Mouse (Mus musculus) ovary, postnatal 10 days (tissue): ENCODE data around the gene Zic2.
"Not testable (repeated sequence)": the region's sequence is repeated elsewhere in the genome, so short reads cannot be mapped to it uniquely, and the experiment has no call there.

Experiments
- DNase-seq: peaks from one replicate; pipeline ENCODE4 v3.0.0; 2022; ENCODE audit warnings: low spot score

The Zic2 gene

GRCm38 (mm10) chr14:122461966-122462365 is 13.3 kb upstream of the Zic2 start:
- no peak for DNase-seq

- no peak for DNase-seq
These were observed 12.6 kb upstream of the Zic2 start for GRCm38 (mm10) chr14:122462689-122463079.

GRCm38 (mm10) chr14:122463080-122463691 is 12.0 kb upstream of the Zic2 start:
- DNase-seq: no peak

DNA sequence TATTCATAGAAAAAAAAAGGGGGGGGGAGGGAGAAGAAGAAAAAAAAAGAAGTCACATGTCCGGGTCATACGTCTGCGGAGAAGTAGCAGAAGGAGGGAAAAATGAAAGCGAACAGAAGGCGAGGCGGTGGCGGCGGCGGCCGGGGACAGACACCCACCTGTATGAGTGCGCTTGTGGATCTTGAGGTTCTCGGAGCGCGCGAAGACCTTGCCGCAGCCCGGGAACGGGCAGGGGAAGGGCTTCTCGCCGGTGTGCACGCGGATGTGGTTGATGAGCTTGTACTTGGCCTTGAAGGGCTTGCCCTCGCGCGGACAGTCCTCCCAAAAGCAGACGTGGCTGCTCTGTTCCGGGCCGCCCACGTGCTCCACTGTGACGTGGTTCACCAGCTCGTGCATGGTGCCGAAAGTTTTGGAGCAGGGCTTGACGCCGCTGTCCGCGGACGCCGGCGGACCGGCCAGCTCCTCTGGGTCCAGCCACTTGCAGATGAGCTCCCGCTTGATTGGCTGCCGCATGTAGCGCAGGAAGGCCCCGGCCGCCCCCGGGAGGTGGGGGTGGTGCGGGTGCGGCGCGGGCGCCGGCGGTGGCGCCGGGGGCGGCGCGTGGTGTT is 11.4 kb upstream of the Zic2 start:
- DNase-seq: not testable (repeated sequence)

GRCm38 (mm10) chr14:122464351-122464762 is 10.9 kb upstream of the Zic2 start:
- DNase-seq: no peak

GRCm38 (mm10) chr14:122464763-122465741 is 10.2 kb upstream of the Zic2 start, which contains the start of gene Zic5:
Gene Zic5 (minus strand): TSS chr14:122465677.
- no peak for DNase-seq

DNA sequence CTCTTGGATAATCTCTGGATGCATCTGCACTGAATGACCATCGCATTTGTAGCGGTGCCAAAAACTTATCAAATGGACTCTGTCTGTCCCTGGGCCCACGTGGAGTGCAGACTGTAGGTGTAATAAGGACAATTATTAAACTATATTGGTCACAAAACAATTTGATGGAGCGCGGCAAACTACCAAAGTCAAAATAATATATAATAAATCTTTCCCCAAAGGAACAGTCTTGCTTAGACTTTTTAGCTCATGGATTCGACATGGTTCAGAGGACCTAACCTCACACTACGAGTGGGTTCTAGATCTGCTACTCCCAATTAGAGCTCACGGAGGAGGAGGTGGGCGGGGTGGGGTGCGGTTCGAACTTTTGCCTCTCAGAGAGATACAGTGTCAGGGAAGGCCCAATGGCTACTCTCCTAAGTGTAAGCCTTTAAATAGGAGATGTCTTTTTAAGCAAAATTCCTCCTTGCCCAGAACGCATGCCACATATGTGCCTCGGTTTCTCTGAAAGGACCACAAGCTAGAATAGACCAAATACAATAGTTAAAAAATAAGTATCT is 9.2 kb upstream of the Zic2 start:
- DNase-seq: no peak

GRCm38 (mm10) chr14:122466756-122467362 is 8.4 kb upstream of the Zic2 start:
- DNase-seq: no peak

DNA sequence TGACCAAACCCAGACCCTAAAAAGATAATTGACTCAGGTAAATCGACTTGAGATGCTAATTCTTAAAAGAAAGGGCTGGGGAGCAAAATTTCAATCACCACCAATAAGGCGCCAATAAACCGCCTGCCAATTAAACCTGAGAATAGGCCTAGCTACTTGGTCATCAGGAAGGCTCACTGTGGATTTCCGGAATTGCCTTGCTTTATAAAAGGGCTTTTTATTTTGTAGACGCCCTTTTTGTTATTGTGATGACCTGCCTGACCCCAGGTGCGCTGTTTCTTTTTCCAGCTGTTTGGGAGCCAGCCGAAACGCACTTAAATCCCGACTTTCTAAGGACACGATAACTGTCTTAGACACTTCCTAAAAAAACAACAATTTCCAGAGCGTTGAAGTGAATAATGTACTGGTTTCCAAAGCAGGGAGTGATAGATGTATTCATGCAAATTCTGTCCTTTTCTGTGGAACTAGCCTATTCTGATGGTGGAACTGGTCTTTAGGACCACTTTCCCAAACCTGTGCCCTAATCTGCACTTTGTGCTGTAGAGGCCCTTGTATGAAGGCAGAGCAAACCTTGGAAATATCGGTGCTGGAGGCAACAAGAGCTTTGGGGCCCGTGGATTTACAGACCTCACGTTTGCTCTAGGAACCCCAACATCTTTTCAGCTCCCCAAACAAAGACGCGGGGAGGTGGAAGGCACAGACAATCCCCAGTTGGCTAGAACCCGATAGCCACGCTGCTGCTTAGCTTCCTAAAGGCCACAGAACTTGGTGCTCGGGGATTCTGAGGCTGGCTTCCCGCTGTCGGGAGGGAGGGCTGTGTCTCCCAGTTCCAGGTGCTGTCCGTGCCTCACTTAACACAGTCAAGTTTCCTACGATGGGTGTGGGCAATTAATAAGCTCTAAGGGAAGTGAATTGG is 7.1 kb upstream of the Zic2 start:
- DNase-seq: no peak

DNA sequence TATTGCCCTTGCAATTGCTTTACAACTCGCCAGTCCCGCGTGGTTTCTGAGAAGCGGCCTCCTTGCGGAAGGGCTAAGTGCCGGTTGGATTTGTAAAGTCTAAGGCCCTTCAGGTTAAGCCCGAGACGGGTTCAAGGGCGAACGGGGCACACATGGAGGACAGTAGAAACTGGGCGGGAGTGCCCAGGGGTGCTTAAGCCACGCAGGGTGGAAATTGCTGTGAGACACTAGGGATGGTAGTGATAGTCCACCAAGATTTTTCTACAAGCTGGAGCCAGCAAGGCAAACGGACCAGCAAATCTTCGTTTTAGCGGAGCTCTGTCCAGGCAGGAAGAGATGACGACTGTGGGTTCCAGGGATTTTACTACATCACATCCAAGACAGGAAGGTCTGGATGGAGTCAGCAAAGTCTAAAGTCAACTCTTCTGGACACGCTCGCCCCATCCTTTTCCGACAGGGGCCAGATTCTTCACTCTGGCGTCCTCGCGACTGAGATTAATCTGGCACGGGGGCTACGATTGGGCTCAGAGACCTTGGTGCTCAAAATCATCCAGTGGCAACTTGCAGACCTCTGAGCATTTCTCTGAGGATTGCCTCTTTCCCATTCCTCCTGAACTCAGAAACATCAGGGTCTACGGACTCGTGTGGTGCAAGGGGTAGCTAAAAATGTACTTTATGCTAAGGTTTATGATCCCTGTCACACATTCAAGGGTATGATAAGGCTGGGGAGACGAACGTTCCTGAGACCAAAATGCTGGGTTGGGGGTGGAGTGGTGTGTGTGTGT is 6.1 kb upstream of the Zic2 start:
- DNase-seq: no peak

DNA sequence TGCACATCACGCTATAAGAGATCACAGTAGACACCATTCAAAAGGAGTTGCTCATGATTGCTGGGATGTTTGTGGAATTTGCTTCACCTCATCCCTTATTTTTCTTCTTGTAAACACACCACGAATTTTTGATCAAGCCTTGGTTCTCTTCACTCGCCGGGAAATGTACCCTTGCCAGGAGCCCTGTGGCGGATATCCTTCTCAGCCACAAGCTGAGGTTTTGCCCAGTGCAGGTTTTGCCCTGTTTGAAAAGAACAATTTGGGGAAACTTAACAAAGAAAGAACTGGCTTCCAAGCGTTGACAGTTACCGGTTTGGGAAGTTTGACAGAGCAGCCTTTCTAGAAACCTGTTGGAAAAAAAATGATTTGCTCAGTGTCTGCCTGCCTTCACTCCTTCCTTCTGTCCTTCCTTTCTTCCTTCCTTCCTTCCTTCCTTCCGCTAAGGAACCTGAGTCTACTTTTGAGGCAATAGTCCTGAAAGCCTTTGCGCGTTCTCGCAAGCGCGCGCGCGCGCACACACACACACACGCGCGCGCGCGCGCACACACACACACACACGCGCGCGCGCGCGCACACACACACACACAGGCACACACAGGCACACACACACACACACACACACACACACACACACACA is 3.7 kb upstream of the Zic2 start:
- DNase-seq: no peak

GRCm38 (mm10) chr14:122472161-122472560 is 3.1 kb upstream of the Zic2 start:
- no peak for DNase-seq

DNA sequence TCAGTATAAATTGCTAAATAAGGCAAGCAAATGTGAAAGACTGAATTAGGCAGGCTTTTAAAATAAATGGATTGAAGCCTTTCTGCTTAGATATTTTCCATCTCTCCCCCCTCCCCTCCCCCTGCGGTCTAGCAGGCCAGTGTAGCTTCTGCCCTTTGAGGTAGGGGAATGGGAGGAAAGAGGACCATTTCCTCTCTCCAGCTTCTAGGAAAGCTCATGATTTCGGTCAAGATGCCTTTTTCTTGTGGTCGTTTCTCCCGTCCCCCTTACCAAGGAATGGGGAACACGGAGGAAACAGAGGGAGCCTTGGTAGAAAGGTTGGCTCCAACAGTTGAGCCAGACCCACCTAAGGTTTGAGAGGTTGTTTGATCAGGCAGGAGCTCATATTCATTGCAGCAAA is 2.6 kb upstream of the Zic2 start:
- no peak for DNase-seq

DNA sequence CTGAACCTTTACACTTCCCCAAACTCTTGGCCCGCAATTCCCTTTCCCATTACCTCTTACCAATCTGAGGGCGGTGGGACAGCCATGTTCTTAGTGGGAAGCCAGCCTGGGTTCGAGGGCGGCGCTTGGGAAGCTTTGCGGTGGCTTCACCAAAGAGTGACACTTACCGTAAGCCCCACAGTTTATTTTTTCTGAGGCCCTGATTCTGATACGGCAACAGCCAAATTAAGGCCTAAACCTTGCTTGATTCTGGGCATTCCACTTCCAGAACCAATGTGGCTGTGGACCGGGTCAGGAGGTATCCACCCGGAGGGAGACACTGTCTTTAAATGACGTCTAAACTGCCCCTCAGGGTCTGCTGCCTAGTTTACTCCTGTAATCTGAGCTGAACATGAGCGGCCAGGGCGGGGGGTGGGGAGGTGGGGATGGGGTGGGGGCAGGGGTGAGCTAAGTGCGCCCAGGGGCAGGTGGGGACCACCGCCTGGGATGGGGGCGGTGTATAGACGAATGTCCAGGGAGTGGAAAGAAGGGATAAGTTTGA is 2.0 kb upstream of the Zic2 start:
- no peak for DNase-seq

- no peak for DNase-seq
These were observed 969 bp upstream of the Zic2 start for GRCm38 (mm10) chr14:122474041-122474890.

DNA sequence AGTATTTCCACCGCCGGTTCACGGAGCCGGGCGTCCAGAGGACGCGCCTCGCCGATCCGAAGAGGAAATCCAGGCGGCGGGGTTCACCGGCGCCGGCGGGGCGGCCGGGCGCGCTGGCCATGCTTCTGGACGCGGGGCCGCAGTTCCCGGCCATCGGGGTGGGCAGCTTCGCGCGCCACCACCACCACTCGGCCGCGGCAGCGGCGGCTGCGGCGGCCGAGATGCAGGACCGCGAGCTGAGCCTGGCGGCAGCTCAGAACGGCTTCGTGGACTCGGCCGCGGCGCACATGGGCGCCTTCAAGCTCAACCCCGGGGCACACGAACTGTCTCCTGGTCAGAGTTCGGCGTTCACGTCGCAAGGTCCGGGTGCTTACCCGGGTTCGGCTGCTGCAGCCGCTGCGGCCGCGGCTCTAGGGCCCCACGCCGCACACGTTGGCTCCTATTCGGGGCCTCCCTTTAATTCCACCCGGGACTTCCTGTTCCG is 364 bp downstream of the Zic2 start:
- DNase-seq: no peak

GRCm38 (mm10) chr14:122476041-122476821 is 996 bp downstream of the Zic2 start:
- DNase-seq: no peak

- no peak for DNase-seq
These were observed 1.6 kb downstream of the Zic2 start for GRCm38 (mm10) chr14:122476822-122477215.
